Mouse (Mus musculus): ENCODE measurements at regions not wholly inside any gene's neighbourhood (a gene's known extent, or its start where the extent isn't known, plus 50 kb on each side); places are given as distances from the start of the nearest gene placed in this dataset.

DNA sequence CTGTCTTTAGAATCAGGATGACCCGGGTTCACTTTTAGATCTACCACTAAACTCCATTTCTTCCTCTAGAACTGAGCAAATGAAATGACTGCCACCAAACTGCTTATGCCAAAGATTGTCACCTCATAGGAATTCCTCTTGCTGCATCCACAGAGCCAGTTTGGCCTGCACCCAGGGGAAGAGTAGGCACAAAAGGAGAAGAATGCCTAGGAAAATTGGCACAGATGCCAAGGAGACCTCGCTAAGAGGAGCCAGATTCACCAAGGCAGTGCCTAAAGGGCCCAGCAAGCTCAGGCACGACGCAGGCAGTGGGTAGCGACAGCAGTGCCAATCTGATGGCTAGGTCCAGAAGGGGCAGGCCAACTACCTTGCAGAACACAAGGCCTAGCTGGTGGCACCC lies 139.0 kb upstream of the Pja1 start:
- no peak for DNase-seq
- Histone ChIP-seq H3K4me3 (ENCODE audit: low read depth, low read length) (no peak overlapping the region), H3K9ac (no peak overlapping the region), H3K4me1 (ENCODE audit: insufficient read depth) (no peaks in the 10 kb centered on the region), H3K4me2 (ENCODE audit: low read depth) (no peak overlapping the region), H3K36me3 (ENCODE audit: insufficient read depth) (no peaks in the 10 kb centered on the region), H3K27ac (ENCODE audit: low read depth, low read length) (no peak overlapping the region), H3K27me3 (ENCODE audit: insufficient read depth, low read length) (no peaks in the 10 kb centered on the region), H3K9me3 (ENCODE audit: low read length) (no peaks in the 10 kb centered on the region)
- 57% methylated on average over 5 of the region's 5 CpGs for WGBS
- ATAC-seq: no peak
- TF ChIP-seq CTCF (IDR thresholded peaks at IDR 0.05; ENCODE audit: low read depth): no peak

DNA sequence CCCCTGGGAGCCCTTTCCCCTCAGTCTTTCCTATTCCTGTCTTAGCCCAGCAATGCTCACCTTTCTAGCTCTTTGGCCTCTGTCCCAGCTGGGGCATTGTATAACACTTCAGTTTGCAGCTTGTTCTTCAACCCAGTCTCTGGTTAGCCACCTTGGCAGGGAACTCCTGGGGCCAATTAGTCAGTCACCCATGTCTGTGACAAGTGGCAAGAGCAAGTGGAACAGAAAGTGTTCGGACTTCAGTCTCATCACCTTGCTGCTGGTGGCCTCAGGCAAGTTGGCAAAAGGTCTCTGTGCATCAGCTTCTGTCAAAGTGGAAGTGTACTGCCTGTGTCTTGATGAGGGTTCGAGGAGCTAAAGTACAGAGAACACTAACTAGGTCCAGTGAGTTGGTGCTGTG lies 138.5 kb upstream of the Pja1 start:
- Histone ChIP-seq H3K9me3 (ENCODE audit: low read length) (no peaks in the 10 kb centered on the region), H3K36me3 (ENCODE audit: insufficient read depth) (no peaks in the 10 kb centered on the region), H3K4me1 (ENCODE audit: insufficient read depth) (no peaks in the 10 kb centered on the region), H3K4me3 (ENCODE audit: low read depth, low read length) (no peak overlapping the region), H3K27me3 (ENCODE audit: insufficient read depth, low read length) (no peaks in the 10 kb centered on the region), H3K27ac (ENCODE audit: low read depth, low read length) (no peak overlapping the region), H3K9ac (no peak overlapping the region), H3K4me2 (ENCODE audit: low read depth) (no peak overlapping the region)
- WGBS: 81% methylated on average over 2 of the region's 2 CpGs
- no peak for TF ChIP-seq CTCF (IDR thresholded peaks at IDR 0.05; ENCODE audit: low read depth)
- no peak for DNase-seq
- ATAC-seq: no peak

DNA sequence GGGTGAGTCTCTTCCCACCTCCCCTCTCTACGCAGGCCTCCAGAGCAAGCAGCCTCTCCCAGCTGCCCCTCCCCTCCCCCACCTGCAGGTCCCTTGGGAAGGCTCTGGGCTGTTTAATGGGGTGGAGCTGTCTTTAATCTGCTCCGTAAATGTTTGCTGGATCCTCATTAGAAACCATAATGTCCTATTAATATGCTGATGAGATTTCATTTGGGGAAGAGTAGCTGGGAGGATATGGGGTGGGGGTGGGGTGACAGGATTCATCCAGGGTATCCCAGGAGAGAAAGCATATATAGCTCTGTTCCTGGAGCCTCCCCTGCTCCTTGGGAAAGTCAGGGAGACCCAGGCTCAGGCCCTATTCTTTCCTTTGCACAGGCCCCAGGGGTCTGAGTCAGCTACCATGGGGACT lies 137.2 kb upstream of the Pja1 start:
- no peak overlapping the region for H3K4me3 ChIP-seq (ENCODE audit: low read depth, low read length)
- no peaks in the 10 kb centered on the region for H3K4me1 ChIP-seq (ENCODE audit: insufficient read depth)
- no peak overlapping the region for H3K27ac ChIP-seq (ENCODE audit: low read depth, low read length)
- no peaks in the 10 kb centered on the region for H3K27me3 ChIP-seq (ENCODE audit: insufficient read depth, low read length)
- no peak overlapping the region for H3K9ac ChIP-seq
- no peaks in the 10 kb centered on the region for H3K9me3 ChIP-seq (ENCODE audit: low read length)
- no peak overlapping the region for H3K4me2 ChIP-seq (ENCODE audit: low read depth)
- no peaks in the 10 kb centered on the region for H3K36me3 ChIP-seq (ENCODE audit: insufficient read depth)
- DNase-seq (no peak), ATAC-seq (no peak)
- WGBS: 39% methylated on average over 2 of the region's 2 CpGs
- no peak for TF ChIP-seq CTCF (IDR thresholded peaks at IDR 0.05; ENCODE audit: low read depth)

DNA sequence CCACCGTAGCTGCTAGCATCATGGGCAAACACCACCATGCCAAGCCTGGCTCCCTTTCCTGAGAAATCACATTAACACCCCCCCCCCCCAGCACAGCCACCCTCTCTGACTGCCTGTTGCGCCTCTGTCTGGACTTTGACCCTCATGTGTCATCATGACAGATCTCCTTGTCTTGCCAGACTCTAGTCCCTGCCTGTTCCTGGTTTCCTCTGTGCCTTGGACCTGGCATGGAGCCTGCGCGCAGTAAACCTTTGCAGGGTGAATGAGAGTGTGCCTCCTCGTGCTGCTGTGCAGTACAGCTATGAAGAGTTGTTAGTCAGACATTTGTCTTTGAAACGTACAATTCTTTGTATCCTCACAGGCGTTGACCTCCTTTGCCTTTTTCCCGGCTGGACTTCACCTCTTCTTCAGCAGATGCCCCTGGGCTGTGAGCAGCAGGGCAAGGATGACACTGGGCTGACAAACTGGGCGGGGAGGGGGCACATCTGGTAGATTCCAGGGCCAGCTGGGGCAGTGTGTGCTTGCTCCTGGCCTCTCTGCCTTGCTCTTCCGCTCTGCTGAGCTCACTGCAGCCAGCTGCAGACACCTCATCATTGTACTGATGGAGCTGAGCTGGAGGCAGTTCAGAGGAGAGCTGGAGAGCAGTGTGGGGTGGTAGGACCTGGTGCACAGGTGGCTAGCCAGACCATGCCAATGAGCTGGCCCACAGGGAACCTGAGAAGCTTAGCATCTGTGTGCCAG lies 134.2 kb upstream of the Pja1 start:
- no peaks in the 10 kb centered on the region for H3K27me3 ChIP-seq (ENCODE audit: insufficient read depth, low read length)
- H3K4me3 ChIP-seq (ENCODE audit: low read depth, low read length): no peak overlapping the region
- WGBS: 72% methylated on average over 10 of the region's 10 CpGs
- no peaks in the 10 kb centered on the region for H3K9me3 ChIP-seq (ENCODE audit: low read length)
- ATAC-seq (no peak), DNase-seq (no peak)
- H3K36me3 ChIP-seq (ENCODE audit: insufficient read depth): no peaks in the 10 kb centered on the region
- H3K27ac ChIP-seq (ENCODE audit: low read depth, low read length): no peak overlapping the region
- H3K9ac ChIP-seq: no peak overlapping the region
- no peak overlapping the region for H3K4me2 ChIP-seq (ENCODE audit: low read depth)
- no peaks in the 10 kb centered on the region for H3K4me1 ChIP-seq (ENCODE audit: insufficient read depth)
- TF ChIP-seq CTCF (IDR thresholded peaks at IDR 0.05; ENCODE audit: low read depth): no peak

DNA sequence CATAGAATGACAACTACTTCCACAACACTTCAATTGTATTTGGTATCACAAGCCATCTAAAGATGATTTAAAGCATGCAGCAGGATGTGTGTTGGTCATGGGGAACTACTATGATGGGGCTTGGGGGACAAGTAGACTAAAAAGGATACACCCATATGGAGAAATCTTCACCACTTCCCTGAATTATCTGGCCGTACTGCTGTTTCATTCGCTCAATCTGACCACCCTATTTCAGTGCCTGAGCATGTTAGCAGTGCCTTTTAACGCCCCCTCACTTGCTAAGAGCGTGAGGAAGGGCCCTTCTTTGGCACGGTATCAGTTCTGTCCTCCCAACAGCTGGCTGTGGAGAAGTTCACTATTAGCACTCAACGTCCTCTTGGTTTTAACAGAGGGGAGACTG lies 132.6 kb upstream of the Pja1 start:
- Histone ChIP-seq H3K9ac (no peak overlapping the region), H3K4me1 (ENCODE audit: insufficient read depth) (no peaks in the 10 kb centered on the region), H3K27ac (ENCODE audit: low read depth, low read length) (no peak overlapping the region), H3K4me3 (ENCODE audit: low read depth, low read length) (no peak overlapping the region), H3K4me2 (ENCODE audit: low read depth) (no peak overlapping the region), H3K27me3 (ENCODE audit: insufficient read depth, low read length) (no peaks in the 10 kb centered on the region), H3K36me3 (ENCODE audit: insufficient read depth) (no peaks in the 10 kb centered on the region), H3K9me3 (ENCODE audit: low read length) (no peaks in the 10 kb centered on the region)
- 82% methylated on average over 6 of the region's 6 CpGs for WGBS
- ATAC-seq (no peak), DNase-seq (no peak)
- no peak for TF ChIP-seq CTCF (IDR thresholded peaks at IDR 0.05; ENCODE audit: low read depth)

DNA sequence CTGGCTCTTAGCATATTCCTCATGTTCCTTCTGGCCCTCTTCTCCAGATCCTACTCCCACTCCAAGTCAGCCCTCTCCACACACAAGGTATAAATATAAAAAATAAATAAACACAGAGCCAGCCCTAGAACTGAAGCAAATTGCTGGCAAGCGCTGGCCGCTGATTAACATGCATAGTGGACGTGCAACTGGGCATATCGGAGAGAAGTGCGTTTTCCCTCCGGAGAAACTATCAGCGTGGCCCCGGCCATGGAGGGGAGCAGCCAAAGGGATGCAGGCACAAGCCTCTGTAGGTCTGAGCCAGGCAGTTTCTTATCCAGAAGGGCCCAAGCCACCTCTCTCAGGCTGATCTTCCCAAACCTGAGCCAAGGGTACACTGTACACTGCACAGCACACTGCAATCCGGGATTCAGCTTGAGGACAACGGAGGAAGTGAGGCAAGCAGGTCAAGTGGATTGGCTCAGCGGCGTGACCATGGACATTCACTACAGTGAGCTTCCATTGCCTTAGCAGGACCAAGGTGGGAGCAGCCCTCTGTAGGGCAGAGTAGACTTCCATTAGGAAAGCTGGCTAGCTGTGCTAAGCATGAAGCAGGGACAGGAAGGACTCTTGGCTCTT lies 131.3 kb upstream of the Pja1 start:
- 77% methylated on average over 12 of the region's 12 CpGs for WGBS
- Histone ChIP-seq H3K9me3 (ENCODE audit: low read length) (no peaks in the 10 kb centered on the region), H3K4me2 (ENCODE audit: low read depth) (no peak overlapping the region), H3K27ac (ENCODE audit: low read depth, low read length) (no peak overlapping the region), H3K4me3 (ENCODE audit: low read depth, low read length) (no peak overlapping the region), H3K4me1 (ENCODE audit: insufficient read depth) (no peaks in the 10 kb centered on the region), H3K9ac (no peak overlapping the region), H3K36me3 (ENCODE audit: insufficient read depth) (no peaks in the 10 kb centered on the region), H3K27me3 (ENCODE audit: insufficient read depth, low read length) (no peaks in the 10 kb centered on the region)
- no peak for TF ChIP-seq CTCF (IDR thresholded peaks at IDR 0.05; ENCODE audit: low read depth)
- DNase-seq (no peak), ATAC-seq (no peak)

DNA sequence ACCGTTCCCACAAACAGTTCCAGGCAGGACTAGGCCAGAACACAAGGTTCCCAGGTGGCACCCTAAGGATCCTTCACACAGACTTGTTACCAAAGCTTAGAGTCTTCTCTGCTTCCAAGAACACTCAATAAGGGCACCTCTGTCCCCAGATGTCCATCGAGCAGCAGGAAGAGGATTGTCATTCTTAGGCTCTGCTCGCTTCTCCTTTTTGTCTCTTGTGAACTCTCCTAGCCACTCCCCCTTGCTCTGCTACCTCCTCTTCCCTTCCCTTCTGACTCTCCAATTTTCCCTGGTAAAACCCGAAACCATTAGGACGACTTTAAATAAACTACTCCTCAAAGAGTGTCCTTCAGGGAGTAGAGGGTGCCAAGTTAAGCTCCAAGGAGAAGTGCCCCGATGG lies 124.4 kb upstream of the Pja1 start:
- Histone ChIP-seq H3K4me1 (ENCODE audit: insufficient read depth) (no peaks in the 10 kb centered on the region), H3K4me3 (ENCODE audit: low read depth, low read length) (no peak overlapping the region), H3K27me3 (ENCODE audit: insufficient read depth, low read length) (no peaks in the 10 kb centered on the region), H3K4me2 (ENCODE audit: low read depth) (no peak overlapping the region), H3K27ac (ENCODE audit: low read depth, low read length) (no peak overlapping the region), H3K9me3 (ENCODE audit: low read length) (no peaks in the 10 kb centered on the region), H3K36me3 (ENCODE audit: insufficient read depth) (no peaks in the 10 kb centered on the region), H3K9ac (no peak overlapping the region)
- no peak for TF ChIP-seq CTCF (IDR thresholded peaks at IDR 0.05; ENCODE audit: low read depth)
- DNase-seq (no peak), ATAC-seq (no peak)
- 86% methylated on average over 6 of the region's 6 CpGs for WGBS

Data from forebrain, postnatal 0 days (tissue).